Mouse (Mus musculus) liver, embryonic 14.5 days (tissue): ENCODE measurements at regions not wholly inside any gene's neighbourhood (a gene's known extent, or its start where the extent isn't known, plus 50 kb on each side); places are given as distances from the start of the nearest gene placed in this dataset.

Experiments
- ATAC-seq: fragments of 200-750 bp; cut with Nextera tagmentation; 2 replicates; pipeline ENCODE4 v1.8.0; 2017; ENCODE audit warnings: moderate number of reproducible peaks, mild to moderate bottlenecking, moderate library complexity; ENCODE audit not compliant: insufficient read depth
- DNase-seq, 3 experiments: peaks; one replicate each; pipeline ENCODE4 v3.0.0-alpha.2; 2012 to 2013; ENCODE audit warnings: low read depth in 3 of 3, low spot score in 3 of 3
- H3K27ac ChIP-seq: fragments of 300-500 bp; sonication (generic); 2 replicates; pipeline ENCODE4 v1.5.1; 2014; ENCODE audit warnings: moderate library complexity, mild to moderate bottlenecking, control low read depth, inconsistent platforms
- H3K27me3 ChIP-seq: fragments of 300-500 bp; sonication (generic); 2 replicates; pipeline ENCODE4 v1.6.1; 2014; ENCODE audit warnings: mild to moderate bottlenecking, low read length, moderate library complexity; ENCODE audit not compliant: control insufficient read depth, insufficient read depth
- H3K36me3 ChIP-seq: fragments of 300-500 bp; sonication (generic); replicated peaks from 2 replicates; pipeline ENCODE4 v1.6.1; 2014; ENCODE audit warnings: low read depth; ENCODE audit not compliant: control insufficient read depth, insufficient read depth
- H3K4me1 ChIP-seq, 2 experiments: fragments of 200-500 bp in 1 of 2; fragments of 300-500 bp in 1 of 2; sonication (generic) in 1 of 2; replicated peaks; 2 replicates each; pipeline ENCODE4 v1.6.1; 2012 to 2014; ENCODE audit warnings: antibody characterized with exemption in 1 of 2, inconsistent platforms in 1 of 2, low read length in 1 of 2; ENCODE audit not compliant: control insufficient read depth in 2 of 2, insufficient read depth in 2 of 2
- H3K4me2 ChIP-seq: fragments of 300-500 bp; sonication (generic); 2 replicates; pipeline ENCODE4 v1.6.1; 2014; ENCODE audit warnings: low read depth, mild to moderate bottlenecking, control low read depth, moderate library complexity
- H3K4me3 ChIP-seq, 2 experiments: fragments of 200-500 bp in 1 of 2; fragments of 300-500 bp in 1 of 2; sonication (generic) in 1 of 2; 2 replicates each; pipeline ENCODE4 v1.5.1; 2012 to 2014; ENCODE audit warnings: low read depth in 2 of 2, low read length in 2 of 2, mild to moderate bottlenecking in 2 of 2, control low read depth in 1 of 2, inconsistent platforms in 1 of 2, moderate library complexity in 1 of 2; ENCODE audit not compliant: insufficient read depth in 1 of 2
- H3K9ac ChIP-seq: fragments of 300-500 bp; sonication (generic); replicated peaks from 2 replicates; pipeline ENCODE4 v1.6.1; 2014; ENCODE audit warnings: mild to moderate bottlenecking, control low read depth, moderate library complexity
- H3K9me3 ChIP-seq: fragments of 300-500 bp; sonication (generic); 2 replicates; pipeline ENCODE4 v1.6.1; 2016; ENCODE audit warnings: low read length, mixed read lengths; ENCODE audit not compliant: control insufficient read depth
- CTCF ChIP-seq: IDR thresholded peaks from 2 replicates; pipeline ENCODE4 v1.5.1; 2016; ENCODE audit warnings: antibody characterized with exemption, low read depth, control low read depth
- EP300 ChIP-seq: IDR thresholded peaks from 2 replicates; pipeline ENCODE4 v1.6.1; 2016; ENCODE audit warnings: antibody characterized with exemption, low read depth
- WGBS: fragments of 180-500 bp; shearing (Covaris S2); extraction: QIAGEN DNeasy Blood & Tissue Kit; methylation state at CpG from one replicate; pipeline ENCODE4 v1.1.7; 2014; ENCODE audit not compliant: insufficient replicate concordance; 5-methylcytosine and 5-hydroxymethylcytosine counted together

DNA sequence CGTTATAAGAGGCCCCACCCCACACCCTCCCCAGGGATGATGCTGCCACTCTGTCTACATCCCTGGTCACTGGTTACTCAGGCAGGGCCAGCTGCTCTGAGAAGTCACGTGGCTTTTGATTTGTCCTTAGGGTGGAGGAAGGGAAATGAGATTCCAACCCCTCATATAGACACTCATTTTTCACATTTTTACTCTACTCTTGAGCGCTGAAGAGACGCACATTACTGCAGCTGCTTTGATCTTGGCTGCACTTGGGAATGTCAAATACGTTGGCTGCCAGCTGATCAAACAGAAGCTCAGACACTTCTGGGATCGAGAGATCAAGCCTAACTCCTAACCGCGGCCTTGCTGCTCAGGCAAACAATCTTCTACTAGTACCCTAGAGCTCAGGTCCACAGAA, 88.2 kb upstream of the Slc45a1 start:
- 0 out of 4 replicates have a peak, but pooled peaks cover 0 to 4% of the 10 kb centered on the region in 2 experiments for H3K4me1 ChIP-seq

DNA sequence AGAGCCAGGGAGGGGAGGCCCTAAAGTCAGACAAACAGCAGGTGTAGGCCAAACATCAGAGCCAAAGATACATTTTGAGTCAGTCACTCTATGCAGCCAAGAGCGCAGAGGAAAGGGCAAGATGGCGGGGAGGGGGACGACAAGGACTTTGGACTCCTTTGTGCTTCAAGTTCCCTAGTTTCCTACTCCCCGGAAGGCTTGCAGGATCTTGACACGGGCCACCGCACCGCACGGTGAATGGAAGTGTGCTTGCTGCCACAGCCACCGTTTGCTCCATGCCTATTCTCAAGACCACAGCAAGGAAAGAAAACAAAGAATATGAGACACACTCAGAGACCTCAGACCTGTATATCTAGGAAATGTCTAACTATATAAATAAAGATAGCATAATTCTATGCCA, 86.8 kb upstream of the Slc45a1 start:
- H3K4me1 ChIP-seq, result 0 out of 4 replicates have a peak, but pooled peaks cover 0 to 4% of the 10 kb centered on the region in 2 experiments
- H3K4me3 ChIP-seq, result no peak overlapping the region
- no peak for TF ChIP-seq EP300
- TF ChIP-seq CTCF, result no peak
- H3K4me2 ChIP-seq, result no peak overlapping the region
- no peaks in the 10 kb centered on the region for H3K27me3 ChIP-seq
- ATAC-seq (no peak), DNase-seq (no peak)
- no peaks in the 10 kb centered on the region for H3K9me3 ChIP-seq
- H3K36me3 ChIP-seq, result no peaks in the 10 kb centered on the region
- no peak overlapping the region for H3K27ac ChIP-seq
- WGBS, result 74% methylated on average over 9 of the region's 9 CpGs
- H3K9ac ChIP-seq, result no peak overlapping the region

More for the DNA sequence above, 88.2 kb upstream of the Slc45a1 start:
- Histone ChIP-seq H3K9ac (no peak overlapping the region), H3K9me3 (no peaks in the 10 kb centered on the region), H3K36me3 (no peaks in the 10 kb centered on the region), H3K4me3 (no peak overlapping the region), H3K27ac (no peak overlapping the region), H3K27me3 (no peaks in the 10 kb centered on the region), H3K4me2 (no peak overlapping the region)
- ATAC-seq, result no peak
- TF ChIP-seq EP300 (no peak), CTCF (no peak)
- WGBS, result 60% methylated on average over 8 of the region's 8 CpGs
- DNase-seq, result no peak

DNA sequence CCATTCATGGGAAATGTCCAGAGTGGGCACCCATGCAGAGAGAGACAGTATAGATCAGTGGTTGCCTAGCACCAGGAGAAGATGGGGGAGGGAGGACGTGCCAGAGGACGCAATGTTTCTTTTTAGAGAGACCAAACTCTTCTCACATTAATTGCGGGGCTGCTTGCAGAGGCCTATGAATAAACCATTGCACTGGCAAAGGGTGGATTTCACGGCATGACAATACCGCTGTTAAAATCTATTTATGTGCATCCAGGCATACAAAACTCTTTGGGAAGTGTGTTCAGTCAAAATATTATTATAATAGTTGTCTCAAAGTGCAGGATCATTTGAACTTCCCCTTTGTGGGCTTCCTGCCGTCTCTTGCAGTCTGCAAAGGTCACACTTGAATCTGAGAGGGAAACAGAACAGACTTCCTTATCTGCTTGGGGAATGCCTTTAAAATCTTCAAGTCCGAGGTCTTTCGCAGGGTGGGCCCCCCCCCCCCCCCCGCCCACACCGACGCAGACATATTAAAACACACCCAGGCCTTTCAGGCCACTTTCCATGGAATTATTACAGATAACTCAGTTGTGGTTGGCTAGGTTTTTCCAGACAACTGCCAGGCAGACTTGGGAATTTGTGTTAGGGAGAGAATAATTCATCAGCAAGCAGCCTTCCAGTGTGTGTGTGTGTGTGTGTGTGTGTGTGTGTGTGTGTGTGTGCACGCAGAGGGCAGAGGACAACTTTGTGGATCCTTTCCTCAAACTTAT, 78.3 kb upstream of the Slc45a1 start:
- Histone ChIP-seq H3K4me1 (peaks cover 0 to 2% of the 10 kb centered on the region in 2 experiments; a peak in 1 of 4 replicates), H3K27ac (no peak overlapping the region), H3K9ac (no peak overlapping the region), H3K4me3 (no peak overlapping the region), H3K27me3 (no peaks in the 10 kb centered on the region), H3K4me2 (no peak overlapping the region), H3K9me3 (no peaks in the 10 kb centered on the region), H3K36me3 (no peaks in the 10 kb centered on the region)
- TF ChIP-seq EP300 (no peak), CTCF (no peak)
- 5% methylated on average over 12 of the region's 12 CpGs for WGBS
- no peak for DNase-seq
- no peak for ATAC-seq

DNA sequence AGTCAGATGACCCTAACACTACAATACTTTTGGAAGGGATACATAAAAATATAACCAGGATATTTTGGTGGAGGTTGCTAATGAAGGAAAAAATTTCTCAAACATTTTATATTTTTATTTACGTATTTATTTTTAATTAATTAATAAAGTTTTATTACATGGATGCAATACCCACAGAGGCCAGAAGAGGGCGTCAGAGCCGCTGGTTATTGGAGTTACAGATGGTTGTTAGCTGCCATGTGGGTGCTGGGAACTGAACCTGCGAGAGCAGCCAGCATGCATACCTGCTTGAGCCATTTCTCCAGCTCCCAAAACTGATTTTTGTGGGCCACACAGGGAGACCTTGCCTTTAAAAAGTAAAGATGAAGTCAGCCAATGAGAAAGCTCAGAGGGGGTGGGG, 74.6 kb upstream of the Slc45a1 start:
- Histone ChIP-seq H3K4me1 (peaks cover 0 to 2% of the 10 kb centered on the region in 2 experiments; a peak in 1 of 4 replicates), H3K36me3 (no peaks in the 10 kb centered on the region), H3K27me3 (no peaks in the 10 kb centered on the region), H3K27ac (no peak overlapping the region), H3K9ac (no peak overlapping the region), H3K4me3 (no peak overlapping the region), H3K9me3 (no peaks in the 10 kb centered on the region), H3K4me2 (no peak overlapping the region)
- ATAC-seq (no peak), DNase-seq (no peak)
- no peak for TF ChIP-seq EP300
- TF ChIP-seq CTCF, result peak; percentile 45
- WGBS, result 40% methylated on average over 4 of the region's 4 CpGs

DNA sequence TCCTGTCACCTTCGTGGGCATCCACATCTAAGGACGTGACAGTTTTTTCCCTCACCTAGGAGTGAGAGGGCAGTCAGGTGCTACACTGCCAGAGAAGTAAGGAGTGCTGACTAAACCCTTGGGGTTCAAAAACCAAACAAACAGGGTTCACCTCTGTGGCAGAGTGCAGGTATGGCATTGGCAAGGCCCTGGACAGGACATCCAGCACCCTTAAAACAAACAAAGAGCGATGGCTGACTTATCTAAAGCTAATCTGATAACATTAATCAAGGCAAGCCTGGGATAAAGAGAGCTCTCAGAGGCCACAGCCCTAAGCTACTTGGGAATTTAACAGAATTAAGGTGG, 74.1 kb upstream of the Slc45a1 start:
- Histone ChIP-seq H3K4me2 (no peak overlapping the region), H3K9ac (no peak overlapping the region), H3K27ac (no peak overlapping the region), H3K4me3 (no peak overlapping the region), H3K4me1 (peaks cover 0 to 2% of the 10 kb centered on the region in 2 experiments; a peak in 1 of 4 replicates), H3K36me3 (no peaks in the 10 kb centered on the region), H3K27me3 (no peaks in the 10 kb centered on the region), H3K9me3 (no peaks in the 10 kb centered on the region)
- ATAC-seq (no peak), DNase-seq (no peak)
- no peak for TF ChIP-seq CTCF
- TF ChIP-seq EP300, result no peak
- WGBS, result 64% methylated on average over 3 of the region's 3 CpGs
